Mouse (Mus musculus): Measurements from ENCODE around the gene Nifk.
A peak's percentile ranks its signal among the peaks of the same experiment; 100 is the strongest.

The Nifk gene

GRCm38 (mm10) chr1:118321661-118322201, at the start of gene Nifk:
Nifk (plus strand) TSS chr1:118321839.
- peak; percentile 98 for DNase-seq (ENCODE audit: low read depth, low spot score)

- peak; percentile 79 for DNase-seq (ENCODE audit: low read depth, low spot score)
Observed at GRCm38 (mm10) chr1:118275139-118275538, 46.5 kb upstream of the Nifk start.

GRCm38 (mm10) chr1:118292291-118292690, 29.3 kb upstream of the Nifk start:
- no peak for DNase-seq (ENCODE audit: low read depth, low spot score)

- peak; percentile 29 for DNase-seq (ENCODE audit: low read depth, low spot score)
Observed at GRCm38 (mm10) chr1:118294192-118294591, 27.4 kb upstream of the Nifk start.

- DNase-seq (ENCODE audit: low read depth, low spot score), result no peak
Observed at GRCm38 (mm10) chr1:118294826-118295225, 26.8 kb upstream of the Nifk start.

GRCm38 (mm10) chr1:118296673-118297072, 25.0 kb upstream of the Nifk start:
- no peak for DNase-seq (ENCODE audit: low read depth, low spot score)

GRCm38 (mm10) chr1:118297719-118298118, 23.9 kb upstream of the Nifk start:
- DNase-seq (ENCODE audit: low read depth, low spot score), result no peak

GRCm38 (mm10) chr1:118310780-118311621, 10.6 kb upstream of the Nifk start:
- peak; percentile 89 for DNase-seq (ENCODE audit: low read depth, low spot score)

- peak; percentile 12 for DNase-seq (ENCODE audit: low read depth, low spot score)
Observed at GRCm38 (mm10) chr1:118311622-118312326, 9.9 kb upstream of the Nifk start, which contains the start of gene Tsn. Tsn (minus strand) TSS chr1:118311739.

- DNase-seq (ENCODE audit: low read depth, low spot score), result peak; percentile 67
Observed at GRCm38 (mm10) chr1:118320696-118321095, 943 bp upstream of the Nifk start.

GRCm38 (mm10) chr1:118334749-118335713, 13.4 kb downstream of the Nifk start:
- DNase-seq (ENCODE audit: low read depth, low spot score), result no peak

GRCm38 (mm10) chr1:118335847-118336246, 14.2 kb downstream of the Nifk start:
- DNase-seq (ENCODE audit: low read depth, low spot score), result peak; percentile 56

GRCm38 (mm10) chr1:118337921-118338320, 16.3 kb downstream of the Nifk start:
- no peak for DNase-seq (ENCODE audit: low read depth, low spot score)

- no peak for DNase-seq (ENCODE audit: low read depth, low spot score)
Observed at GRCm38 (mm10) chr1:118343649-118344435, 22.2 kb downstream of the Nifk start.

- no peak for DNase-seq (ENCODE audit: low read depth, low spot score)
Observed at GRCm38 (mm10) chr1:118349922-118350321, 28.3 kb downstream of the Nifk start.

- DNase-seq (ENCODE audit: low read depth, low spot score), result peak; percentile 21
Observed at GRCm38 (mm10) chr1:118359071-118359761, 37.6 kb downstream of the Nifk start.

- peak; percentile 82 for DNase-seq (ENCODE audit: low read depth, low spot score)
Observed at GRCm38 (mm10) chr1:118367970-118368369, 46.3 kb downstream of the Nifk start.

GRCm38 (mm10) chr1:118368721-118369461, 47.3 kb downstream of the Nifk start:
- DNase-seq (ENCODE audit: low read depth, low spot score), result peak; percentile 89

GRCm38 (mm10) chr1:118377784-118378183, 56.1 kb downstream of the Nifk start:
- DNase-seq (ENCODE audit: low read depth, low spot score), result no peak
